Mouse (Mus musculus) erythroblast, adult 5-6 weeks (primary cell): ENCODE results near the gene Irs1. TPM values are rescaled to one million over a fixed set of nuclear protein-coding genes. Genes with fewer than 3 reads are reported as not detected.

Source experiments
- ATAC-seq: replicated peaks from 2 replicates; pipeline ENCODE4 v1.8.0; 2016; ENCODE audit warnings: moderate number of reproducible peaks, mild to moderate bottlenecking, moderate TSS enrichment, inconsistent platforms; ENCODE audit not compliant: poor library complexity, low FRiP score, severe bottlenecking
- total RNA-seq, 2 experiments: library from RNA; stranded (forward) in 1 of 2; stranded (reverse) in 1 of 2; fragments of 150-400 nt in 1 of 2; fragments of 200-764, 138-1000 nt in 1 of 2; gene quantifications; 2 replicates each; pipeline versions ENCODE4 v1.2.3 to v1.2.4; 2015 to 2017; ENCODE audit warnings: low replicate concordance in 2 of 2

The Irs1 gene
- total RNA-seq, 2 experiments from 2014 or later = not detected

GRCm38 (mm10) chr1:82200636-82201035 lies 90.6 kb downstream of the Irs1 start:
- ATAC-seq = no peak

- ATAC-seq = no peak
Measured at GRCm38 (mm10) chr1:82199918-82200317, 91.3 kb downstream of the Irs1 start.

GRCm38 (mm10) chr1:82191579-82191978 lies 99.6 kb downstream of the Irs1 start:
- no peak for ATAC-seq

- no peak for ATAC-seq
Measured at GRCm38 (mm10) chr1:82189516-82189915, 101.7 kb downstream of the Irs1 start.

GRCm38 (mm10) chr1:82188549-82189231 lies 102.5 kb downstream of the Irs1 start:
- no peak for ATAC-seq

GRCm38 (mm10) chr1:82183913-82184442 lies 107.2 kb downstream of the Irs1 start:
- no peak for ATAC-seq

Other genes with a start within 250 kb of the Irs1 start
- not detected in 2 replicates for gene Gm9747, start 58.3 kb downstream of the Irs1 start, total RNA-seq (2015; ENCODE audit: low replicate concordance)
- gene Gm9747, start 58.3 kb downstream of the Irs1 start, total RNA-seq (2017; ENCODE audit: low replicate concordance) = not detected in 2 replicates
- 3.6 and 5.2 TPM in 2 replicates for gene Rhbdd1, start 25.0 kb upstream of the Irs1 start, total RNA-seq (2015; ENCODE audit: low replicate concordance)
- gene Rhbdd1, start 25.0 kb upstream of the Irs1 start, total RNA-seq (2017; ENCODE audit: low replicate concordance) = 4.6 and 7.6 TPM in 2 replicates